Mouse (Mus musculus) hindbrain, embryonic 11.5 days (tissue): Measurements from ENCODE around the gene Col19a1. TPM values are rescaled to one million over a fixed set of nuclear protein-coding genes. Genes with fewer than 3 reads are reported as not detected.

Source experiments
- polyA plus RNA-seq: library from polyadenylated mRNA; unstranded; fragments of >200 nt; fragmentation: Nextera tagmentation; extraction: Ambion mirVana; gene quantifications from 2 replicates; pipeline ENCODE4 v1.2.1, GENCODE M21; 2014

The Col19a1 gene
- polyA plus RNA-seq, 1 experiment from 2014 or later: 0.20 TPM

Other genes with a start within 250 kb of the Col19a1 start
- 33.5 and 34.5 TPM in 2 replicates for gene Lmbrd1, start 91.2 kb upstream of the Col19a1 start, polyA plus RNA-seq